Mouse (Mus musculus): ENCODE measurements around the gene Gm10974. TPM values are rescaled to one million over a fixed set of nuclear protein-coding genes. Genes with fewer than 3 reads are reported as not detected.

The Gm10974 gene
- polyA plus RNA-seq (2012; ENCODE audit: insufficient read depth, insufficient read length, missing spikeins), result not detected in 2 replicates

DNA sequence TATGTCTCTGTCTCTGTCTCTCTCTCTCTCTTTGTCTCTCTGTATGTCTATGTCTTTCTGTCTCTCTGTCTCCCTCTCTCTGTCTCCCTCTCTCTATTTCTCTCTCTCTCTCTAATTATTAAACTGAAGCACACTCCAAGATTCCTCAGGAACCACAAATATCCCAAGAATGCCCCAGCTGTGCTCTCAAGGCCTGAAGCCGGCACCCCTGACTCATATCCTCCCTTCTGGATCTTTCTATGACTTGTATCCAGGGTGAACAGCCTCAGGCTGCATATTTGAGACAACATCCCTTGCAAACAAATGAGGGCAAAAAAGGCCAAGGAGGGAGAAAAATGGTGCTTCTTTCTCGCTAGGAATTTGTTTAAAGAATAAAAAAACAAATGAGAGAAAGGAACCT lies at the start of gene Gm10974:
Gm10974 (plus strand) TSS at position 2 of the 400 bp plus-strand sequence.
- H3K4me1 ChIP-seq (ENCODE audit: control insufficient read depth, insufficient read depth, insufficient read length, low read length), result peaks cover 6% of the 10 kb centered on the region; the same call in 1 of the 2 replicates
- 0 out of 2 replicates have a peak within 1 kb of the TSS, but pooled peaks have one; percentile 7 for H3K27ac ChIP-seq (replicated peaks; ENCODE audit: low read depth, low read length)
- H3K4me3 ChIP-seq (ENCODE audit: insufficient read depth, low read depth, low read length), result no peak within 1 kb of the TSS

DNA sequence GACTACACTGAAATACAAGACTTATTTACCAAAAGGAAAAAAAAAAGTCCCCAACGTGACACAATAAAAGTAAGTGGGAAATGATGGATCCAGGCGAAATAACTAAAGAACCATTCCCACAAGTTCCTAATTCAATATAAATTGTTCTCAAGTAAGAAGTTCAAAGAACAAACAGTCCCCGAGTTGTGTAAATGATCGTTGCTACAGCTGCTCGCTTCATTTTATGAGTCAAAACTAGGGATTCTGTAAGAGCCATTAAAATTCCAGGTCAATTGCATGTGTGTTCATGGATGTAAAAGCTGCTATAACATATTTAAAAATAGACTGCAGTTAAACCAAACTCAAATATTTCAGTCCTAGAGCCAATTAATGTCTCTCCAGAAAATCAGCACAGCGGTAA lies 47.6 kb upstream of the Gm10974 start:
- Histone ChIP-seq H3K27ac (replicated peaks; ENCODE audit: low read depth, low read length) (no peak overlapping the region), H3K4me1 (ENCODE audit: control insufficient read depth, insufficient read depth, insufficient read length, low read length) (peaks cover 3% of the 10 kb centered on the region), H3K4me3 (ENCODE audit: insufficient read depth, low read depth, low read length) (no peak overlapping the region)

DNA sequence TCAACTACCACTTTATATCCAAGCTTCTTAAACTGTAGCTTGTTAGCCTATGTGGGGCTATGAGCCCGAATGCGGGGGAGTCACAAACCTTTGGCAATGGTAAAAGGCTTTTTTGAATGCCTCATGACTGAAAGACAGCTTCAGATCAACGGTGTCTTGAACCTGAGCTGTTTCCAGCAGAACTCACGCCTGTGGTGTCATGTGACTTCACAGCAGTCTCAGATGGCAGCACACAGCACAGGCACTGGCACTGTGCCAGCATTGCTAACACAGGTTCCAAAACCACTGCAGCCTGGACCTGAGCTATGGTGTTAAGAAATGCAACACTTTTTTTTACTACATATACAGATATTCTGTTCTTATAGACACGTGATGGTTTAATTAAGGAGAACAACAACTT lies 44.7 kb upstream of the Gm10974 start:
- Histone ChIP-seq H3K4me1 (ENCODE audit: control insufficient read depth, insufficient read depth, insufficient read length, low read length) (peaks cover 10% of the 10 kb centered on the region), H3K4me3 (ENCODE audit: insufficient read depth, low read depth, low read length) (no peak overlapping the region), H3K27ac (replicated peaks; ENCODE audit: low read depth, low read length) (no peak overlapping the region)

DNA sequence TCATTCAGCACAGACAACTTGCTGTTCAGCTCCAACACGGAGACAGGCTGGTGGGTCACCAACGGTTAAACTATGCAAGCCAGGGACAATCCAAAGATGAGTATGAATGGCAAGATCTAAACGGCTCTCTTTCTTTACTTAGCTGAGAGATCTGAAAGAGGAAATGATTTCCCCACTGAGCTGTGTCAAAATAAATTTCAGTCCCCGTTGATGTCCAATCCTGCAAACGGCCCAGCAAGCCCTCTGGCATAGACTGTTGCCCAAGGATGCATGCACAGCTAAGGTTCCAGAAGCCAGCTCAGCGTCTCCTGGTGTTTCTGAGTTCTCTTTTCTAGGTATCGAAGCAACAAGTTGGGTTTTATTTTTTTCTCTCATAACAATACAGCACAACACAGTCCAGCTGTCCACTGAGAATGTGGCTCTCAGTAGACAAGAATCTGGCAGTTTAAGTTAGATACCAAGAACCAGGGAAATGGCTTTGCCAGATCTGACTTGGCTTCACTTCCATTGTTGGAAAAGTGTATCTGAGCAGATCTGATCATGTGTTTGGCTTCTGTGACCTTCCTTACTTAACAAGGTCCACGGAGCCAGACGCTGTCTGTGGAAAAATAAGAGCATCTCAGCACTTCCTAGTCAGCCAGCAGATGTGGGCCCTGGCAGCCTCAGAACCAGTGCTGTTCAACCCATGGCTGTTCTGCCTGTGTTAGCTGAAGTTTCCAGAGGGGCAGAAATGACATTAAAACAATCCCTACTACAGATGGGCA lies 42.3 kb upstream of the Gm10974 start:
- no peak overlapping the region for H3K4me3 ChIP-seq (ENCODE audit: insufficient read depth, low read depth, low read length)
- peaks cover 10% of the 10 kb centered on the region for H3K4me1 ChIP-seq (ENCODE audit: control insufficient read depth, insufficient read depth, insufficient read length, low read length)
- H3K27ac ChIP-seq (replicated peaks; ENCODE audit: low read depth, low read length), result peak overlapping the region; percentile 35

DNA sequence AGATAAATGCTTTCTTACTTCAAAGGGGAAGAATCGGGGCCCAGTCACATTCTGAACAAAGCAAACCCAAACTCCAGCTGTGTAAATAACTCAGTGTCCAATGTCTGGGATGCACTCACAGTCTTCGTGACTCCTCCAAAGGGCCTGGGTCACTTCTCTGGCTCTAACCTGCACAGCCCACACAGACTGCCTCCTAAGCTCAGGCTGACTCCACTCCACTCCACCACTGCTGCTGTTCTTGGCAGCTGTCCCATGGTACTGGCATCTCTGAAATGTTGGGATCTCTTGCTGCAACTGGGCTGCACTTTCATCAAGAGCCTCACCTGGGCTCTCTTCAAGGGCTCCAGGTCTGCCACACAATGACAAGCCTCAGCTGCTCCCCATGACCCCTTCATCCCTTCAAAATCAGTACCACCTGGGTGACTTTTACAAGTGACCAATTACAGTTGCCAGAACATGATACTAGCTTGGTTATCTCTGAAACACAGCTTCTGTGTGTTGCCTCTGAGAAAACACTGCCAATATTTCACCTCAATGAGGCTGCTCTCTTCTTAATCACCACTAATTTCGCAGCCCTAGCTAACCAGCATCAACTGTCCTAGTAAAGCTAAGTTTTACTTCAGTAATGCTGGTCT lies 40.2 kb upstream of the Gm10974 start:
- Histone ChIP-seq H3K4me3 (ENCODE audit: insufficient read depth, low read depth, low read length) (no peak overlapping the region), H3K27ac (replicated peaks; ENCODE audit: low read depth, low read length) (no peak overlapping the region), H3K4me1 (ENCODE audit: control insufficient read depth, insufficient read depth, insufficient read length, low read length) (peaks cover 11% of the 10 kb centered on the region)

DNA sequence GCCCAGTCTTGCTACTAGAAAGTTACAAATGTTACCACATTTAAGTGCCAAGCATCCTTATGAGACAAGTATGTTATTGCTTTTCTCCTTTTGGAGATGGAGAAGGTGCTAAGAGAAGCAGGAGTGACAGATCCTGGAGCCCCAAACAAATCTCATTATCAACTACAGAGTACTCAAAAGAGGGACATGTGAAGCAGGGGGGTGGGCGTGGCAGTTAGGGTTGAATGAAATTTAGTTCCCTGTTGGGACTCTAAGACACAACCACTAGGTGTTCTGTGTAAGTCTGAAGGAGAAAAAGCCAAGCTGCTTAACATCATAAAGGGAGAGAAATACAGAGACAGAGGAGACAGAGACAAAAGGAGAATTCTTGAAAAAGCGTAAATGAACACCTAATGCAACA lies 38.2 kb upstream of the Gm10974 start:
- H3K4me1 ChIP-seq (ENCODE audit: control insufficient read depth, insufficient read depth, insufficient read length, low read length), result peaks cover 19% of the 10 kb centered on the region
- H3K4me3 ChIP-seq (ENCODE audit: insufficient read depth, low read depth, low read length), result no peak overlapping the region
- H3K27ac ChIP-seq (replicated peaks; ENCODE audit: low read depth, low read length), result no peak overlapping the region

DNA sequence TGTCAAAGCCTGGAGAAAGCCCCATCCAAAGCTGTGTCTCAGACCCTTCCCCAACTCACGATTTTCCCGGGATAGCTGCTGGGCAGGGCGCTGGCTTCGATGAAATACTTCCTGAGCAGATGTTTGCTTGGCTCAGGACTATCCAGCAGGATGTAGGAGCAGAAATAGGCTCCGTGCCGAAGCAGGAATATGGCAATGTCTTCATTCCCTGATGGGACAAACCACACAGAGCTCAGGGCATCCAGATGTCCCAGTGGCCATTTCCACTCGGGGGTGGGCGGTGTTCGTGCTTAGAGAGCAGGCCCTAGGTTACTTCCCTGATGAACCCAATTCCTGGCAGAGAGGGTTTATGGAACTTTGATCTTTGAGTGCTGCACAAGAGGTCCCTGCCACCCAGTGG lies 35.1 kb upstream of the Gm10974 start:
- no peak overlapping the region for H3K27ac ChIP-seq (replicated peaks; ENCODE audit: low read depth, low read length)
- peaks cover 9% of the 10 kb centered on the region for H3K4me1 ChIP-seq (ENCODE audit: control insufficient read depth, insufficient read depth, insufficient read length, low read length)
- H3K4me3 ChIP-seq (ENCODE audit: insufficient read depth, low read depth, low read length), result no peak overlapping the region

DNA sequence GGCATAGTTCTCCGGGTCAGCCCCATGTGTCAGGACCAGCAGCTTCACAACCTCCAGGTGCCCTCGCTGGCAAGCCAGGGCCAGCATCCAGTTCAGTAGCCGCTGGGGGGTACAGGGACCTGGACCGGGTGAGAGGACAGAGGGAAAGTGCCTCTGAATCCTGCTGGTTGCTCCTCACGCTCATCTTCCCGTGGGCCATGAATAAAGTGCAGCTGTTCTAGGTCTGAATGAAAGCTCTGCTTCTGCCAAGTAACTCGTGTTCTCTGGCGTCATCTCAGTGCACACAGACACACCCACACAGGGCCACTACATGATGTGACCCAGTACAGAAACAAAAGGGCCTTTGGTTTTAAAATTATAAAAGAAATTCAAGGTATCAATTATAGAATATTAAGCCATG lies 33.4 kb upstream of the Gm10974 start:
- Histone ChIP-seq H3K4me1 (ENCODE audit: control insufficient read depth, insufficient read depth, insufficient read length, low read length) (peaks cover 9% of the 10 kb centered on the region), H3K27ac (replicated peaks; ENCODE audit: low read depth, low read length) (no peak overlapping the region; the same call in 1 of the 2 replicates), H3K4me3 (ENCODE audit: insufficient read depth, low read depth, low read length) (no peak overlapping the region)

DNA sequence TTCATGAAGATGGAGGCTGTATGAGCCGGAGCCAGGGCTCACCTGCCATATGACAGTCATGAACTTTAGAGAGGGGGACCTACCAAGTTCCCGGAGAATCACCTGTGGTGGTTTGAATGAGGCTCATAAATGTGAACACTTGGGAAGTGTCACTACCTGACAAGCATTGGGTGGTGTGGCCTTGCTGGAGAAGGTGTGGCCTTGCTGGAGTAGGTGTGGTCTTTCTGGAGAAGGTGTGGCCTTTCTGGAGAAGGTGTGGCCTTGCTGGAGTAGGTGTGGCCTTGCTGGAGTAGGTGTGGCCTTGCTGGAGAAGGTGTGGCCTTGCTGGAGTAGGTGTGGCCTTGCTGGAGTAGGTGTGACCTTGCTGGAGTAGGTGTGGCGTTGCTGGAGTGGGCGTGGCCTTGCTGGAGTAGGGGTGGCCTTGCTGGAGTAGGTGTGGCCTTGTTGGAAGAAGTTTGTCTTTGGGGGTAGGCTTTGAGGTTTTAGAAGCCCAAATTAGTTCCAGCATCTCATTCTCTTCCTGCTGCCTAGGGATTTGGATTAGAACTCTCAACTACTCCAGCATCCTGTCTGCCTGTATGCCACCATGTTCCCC lies 31.7 kb upstream of the Gm10974 start:
- no peak overlapping the region for H3K4me3 ChIP-seq (ENCODE audit: insufficient read depth, low read depth, low read length)
- peaks cover 9% of the 10 kb centered on the region for H3K4me1 ChIP-seq (ENCODE audit: control insufficient read depth, insufficient read depth, insufficient read length, low read length)
- H3K27ac ChIP-seq (replicated peaks; ENCODE audit: low read depth, low read length), result no peak overlapping the region

DNA sequence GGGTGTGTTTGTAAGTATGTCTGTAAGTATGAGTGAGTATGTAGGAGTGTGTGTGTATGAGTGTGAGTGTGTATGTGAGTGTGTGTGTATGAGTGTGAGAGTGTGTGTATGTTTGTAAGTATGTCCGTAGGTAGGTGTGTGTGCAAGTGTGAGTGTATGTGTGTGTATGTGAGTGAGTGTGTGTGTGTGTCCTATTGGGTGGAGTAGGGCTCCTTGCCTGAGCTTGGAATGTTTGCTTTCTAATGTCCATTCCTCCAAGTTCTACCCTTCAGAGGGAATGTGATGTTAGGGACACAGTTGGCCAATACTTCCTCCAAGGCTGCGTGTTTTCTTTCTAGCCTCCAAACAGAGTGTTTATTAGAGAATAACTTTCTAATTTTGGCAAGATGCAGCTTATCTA lies 28.8 kb upstream of the Gm10974 start:
- H3K4me1 ChIP-seq (ENCODE audit: control insufficient read depth, insufficient read depth, insufficient read length, low read length), result 0 out of 2 replicates have a peak, but pooled peaks cover 2% of the 10 kb centered on the region
- H3K27ac ChIP-seq (replicated peaks; ENCODE audit: low read depth, low read length), result no peak overlapping the region

DNA sequence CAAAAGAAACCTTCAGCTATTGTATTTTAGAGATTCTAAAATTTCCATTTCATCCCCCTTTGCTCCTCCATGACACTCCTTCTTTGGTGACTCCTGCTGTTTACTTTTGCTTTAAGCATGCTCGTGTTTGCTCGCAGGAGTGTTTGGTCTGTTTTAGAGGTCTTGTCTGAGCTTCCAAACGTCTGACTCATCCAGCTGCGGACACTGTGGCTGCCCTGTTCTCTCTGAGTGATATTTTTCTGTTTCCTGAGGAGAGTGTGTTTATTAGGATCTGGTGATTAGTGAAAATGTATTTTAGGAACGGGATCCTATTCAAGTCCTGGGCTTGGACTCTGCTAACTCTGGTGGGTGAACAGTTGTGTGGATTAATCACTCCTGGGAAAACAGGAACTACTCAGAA lies 26.1 kb upstream of the Gm10974 start:
- no peak overlapping the region for H3K4me3 ChIP-seq (ENCODE audit: insufficient read depth, low read depth, low read length)

More for the DNA sequence above, 28.8 kb upstream of the Gm10974 start:
- no peak overlapping the region for H3K4me3 ChIP-seq (ENCODE audit: insufficient read depth, low read depth, low read length)

DNA sequence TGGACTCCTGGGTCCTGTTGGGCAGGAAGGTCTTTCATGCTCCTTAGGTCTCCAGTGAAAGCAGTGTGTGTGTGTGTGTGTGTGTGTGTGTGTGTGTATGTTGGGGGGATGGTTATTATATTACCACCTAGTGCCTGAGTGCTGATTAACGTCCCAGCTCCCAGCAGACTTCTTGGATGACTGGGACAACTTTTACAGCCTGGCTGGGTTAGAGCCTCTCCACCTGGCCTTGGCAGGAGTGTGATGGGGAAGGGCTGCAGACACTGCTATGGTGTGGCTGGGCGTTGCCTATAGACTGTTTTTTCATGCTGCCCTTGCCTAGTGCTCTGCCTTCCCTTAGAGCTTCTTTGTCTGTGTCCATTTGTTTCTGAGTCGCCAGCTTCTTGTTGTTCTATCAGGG lies 25.7 kb upstream of the Gm10974 start:
- Histone ChIP-seq H3K27ac (replicated peaks; ENCODE audit: low read depth, low read length) (0 out of 2 replicates have a peak overlapping the region, but pooled peaks have one; percentile 25), H3K4me1 (ENCODE audit: control insufficient read depth, insufficient read depth, insufficient read length, low read length) (peaks cover 8% of the 10 kb centered on the region; the same call in 1 of the 2 replicates), H3K4me3 (ENCODE audit: insufficient read depth, low read depth, low read length) (no peak overlapping the region)

More for the DNA sequence above, 26.1 kb upstream of the Gm10974 start:
- Histone ChIP-seq H3K27ac (replicated peaks; ENCODE audit: low read depth, low read length) (0 out of 2 replicates have a peak overlapping the region, but pooled peaks have one; percentile 25), H3K4me1 (ENCODE audit: control insufficient read depth, insufficient read depth, insufficient read length, low read length) (peaks cover 6% of the 10 kb centered on the region; the same call in 1 of the 2 replicates)

DNA sequence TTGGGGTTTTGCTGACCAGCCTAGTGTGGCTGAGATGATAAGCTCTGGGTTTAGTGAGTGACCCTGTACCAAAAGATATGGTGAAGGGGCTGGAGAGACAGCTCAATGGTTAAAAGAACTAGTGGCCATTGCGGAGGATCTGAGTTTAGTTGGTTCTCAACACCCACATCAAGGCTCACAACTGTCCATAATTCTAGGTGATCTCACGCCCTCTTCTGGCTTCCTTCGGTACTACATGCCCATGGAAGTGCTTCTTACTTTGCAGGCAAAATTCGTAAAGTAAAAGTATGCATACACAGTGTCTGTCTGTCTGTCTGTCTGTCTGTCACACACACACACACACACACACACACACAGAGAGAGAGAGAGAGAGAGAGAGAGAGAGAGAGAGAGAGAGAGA lies 23.4 kb upstream of the Gm10974 start:
- H3K4me3 ChIP-seq (ENCODE audit: insufficient read depth, low read depth, low read length), result no peak overlapping the region
- peaks cover 8% of the 10 kb centered on the region; the same call in 1 of the 2 replicates for H3K4me1 ChIP-seq (ENCODE audit: control insufficient read depth, insufficient read depth, insufficient read length, low read length)
- no peak overlapping the region for H3K27ac ChIP-seq (replicated peaks; ENCODE audit: low read depth, low read length)

DNA sequence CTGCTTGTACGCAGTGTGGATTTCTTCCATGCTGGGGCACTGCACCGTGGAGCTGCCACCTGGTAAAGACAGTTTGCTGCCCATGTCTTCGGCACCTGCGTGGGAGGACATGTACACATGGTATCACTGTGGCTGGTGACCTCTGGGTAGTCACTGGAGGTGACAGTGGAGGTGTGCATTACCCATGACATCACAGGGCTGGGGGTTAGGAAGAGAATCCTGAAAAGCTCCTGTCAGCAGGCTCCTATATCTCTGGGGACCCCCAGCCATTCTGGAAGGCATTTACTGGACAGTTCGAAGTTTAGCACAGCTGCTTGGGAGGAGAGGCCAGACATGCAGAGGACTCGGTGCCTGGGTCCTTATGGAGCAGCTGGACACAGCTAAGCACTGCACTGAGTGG lies 22.9 kb upstream of the Gm10974 start:
- Histone ChIP-seq H3K4me1 (ENCODE audit: control insufficient read depth, insufficient read depth, insufficient read length, low read length) (peaks cover 8% of the 10 kb centered on the region; the same call in 1 of the 2 replicates), H3K4me3 (ENCODE audit: insufficient read depth, low read depth, low read length) (peak overlapping the region; percentile 37), H3K27ac (replicated peaks; ENCODE audit: low read depth, low read length) (peak overlapping the region; percentile 52)

DNA sequence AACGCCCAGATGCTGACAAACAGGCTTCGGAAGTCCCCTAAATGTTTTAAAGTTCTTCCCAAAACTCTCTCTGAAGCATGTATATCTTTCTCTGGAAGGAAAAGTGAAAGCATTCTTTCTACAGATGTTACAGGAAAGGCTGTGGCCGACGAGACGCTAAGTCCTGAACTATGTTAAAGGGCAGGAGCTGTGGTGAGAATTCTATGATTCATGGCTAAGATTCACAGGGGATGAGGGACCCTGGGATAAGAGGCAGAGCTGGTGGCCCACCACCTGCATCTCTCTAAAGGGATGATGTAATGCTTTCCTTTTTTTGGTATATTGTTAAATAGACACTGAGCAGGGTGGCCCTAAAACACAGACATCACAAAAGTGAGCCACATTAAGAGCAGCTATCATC lies 22.4 kb upstream of the Gm10974 start:
- peak overlapping the region; percentile 37 for H3K4me3 ChIP-seq (ENCODE audit: insufficient read depth, low read depth, low read length)
- peaks cover 8% of the 10 kb centered on the region; the same call in 1 of the 2 replicates for H3K4me1 ChIP-seq (ENCODE audit: control insufficient read depth, insufficient read depth, insufficient read length, low read length)
- peak overlapping the region; percentile 52 for H3K27ac ChIP-seq (replicated peaks; ENCODE audit: low read depth, low read length)

All from brown adipose tissue, adult 24 weeks (tissue).